Mouse (Mus musculus) right cerebral cortex, postnatal 14 days (tissue): ENCODE data around the gene Ndufa4l2.
A peak's percentile ranks its signal among the peaks of the same experiment; 100 is the strongest.

Experiments
- DNase-seq: peaks from one replicate; pipeline ENCODE4 v3.0.0; 2022

The Ndufa4l2 gene

DNA sequence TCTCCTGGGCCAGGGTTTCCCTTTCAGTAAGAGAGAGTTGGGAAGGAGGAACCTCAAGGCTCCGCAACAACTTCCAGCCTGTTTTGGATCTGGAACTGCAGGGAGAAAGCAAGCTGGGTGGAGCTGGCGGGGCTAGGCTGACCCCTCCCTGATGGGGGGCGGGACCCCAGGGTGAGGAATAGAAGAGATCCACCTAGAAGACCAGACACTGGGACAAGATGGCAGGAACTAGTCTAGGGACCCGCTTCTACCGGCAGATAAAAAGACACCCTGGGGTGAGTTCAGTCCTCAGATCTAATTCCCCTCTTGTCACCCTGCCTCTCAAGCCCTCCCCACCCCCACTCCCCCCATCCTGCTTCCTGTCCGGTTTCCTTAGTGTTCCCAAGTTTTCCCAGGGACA lies at the start of gene Ndufa4l2:
Gene Ndufa4l2, plus strand, starts transcription at position 204 of the 400 bp plus-strand sequence.
- no peak for DNase-seq

DNA sequence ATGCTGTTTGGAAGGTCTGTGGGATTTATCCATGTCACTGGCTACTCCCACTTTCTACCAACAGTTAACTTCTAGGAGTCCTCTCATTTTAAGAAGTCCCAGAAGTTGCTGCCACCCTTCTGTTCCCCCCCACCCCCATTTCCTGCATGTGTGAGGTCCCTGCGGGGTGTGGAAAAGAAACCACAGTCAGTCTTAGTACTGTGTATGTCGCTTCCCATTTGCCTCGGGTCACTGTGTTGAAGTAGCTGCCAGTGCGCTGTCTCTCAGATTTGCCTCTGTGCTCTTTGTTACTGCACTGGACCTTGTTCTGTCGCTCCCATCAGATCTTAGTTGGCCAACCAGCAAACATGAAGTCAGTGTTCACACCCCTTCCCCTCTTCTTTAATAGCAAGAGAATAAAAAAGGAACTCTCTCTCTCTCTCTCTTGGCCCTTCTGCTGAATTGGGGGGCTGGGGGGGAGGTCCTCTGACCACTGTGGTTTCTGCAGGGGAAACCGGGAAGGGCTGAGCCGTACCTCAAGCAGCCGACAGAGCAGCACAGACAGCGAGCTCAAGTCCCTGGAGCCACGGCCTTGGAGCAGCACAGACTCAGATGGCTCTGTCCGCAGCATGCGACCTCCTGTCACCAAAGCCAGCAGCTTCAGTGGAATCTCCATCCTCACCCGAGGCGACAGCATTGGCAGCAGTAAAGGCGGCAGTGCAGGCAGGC lies 43.3 kb upstream of the Ndufa4l2 start:
- no peak for DNase-seq

DNA sequence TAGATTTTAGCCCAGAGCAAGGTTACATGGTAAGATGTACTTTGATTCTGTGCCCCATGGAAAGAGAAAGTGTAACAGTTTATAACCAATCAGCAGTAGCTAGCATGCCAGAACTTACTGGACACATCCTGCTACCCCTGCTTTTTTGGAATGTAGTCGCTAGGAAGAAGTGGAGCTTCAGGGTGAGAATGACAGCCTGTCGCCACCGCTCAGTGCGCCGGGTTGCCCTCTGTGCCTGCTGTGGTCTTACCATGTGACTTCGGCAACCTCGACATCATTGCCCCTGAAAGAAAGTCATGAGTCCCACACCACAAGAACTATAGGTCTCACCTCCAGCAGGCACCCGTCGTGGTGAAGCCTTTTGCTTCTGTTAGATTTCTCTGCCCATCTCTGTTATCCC lies 42.0 kb upstream of the Ndufa4l2 start:
- DNase-seq: no peak

DNA sequence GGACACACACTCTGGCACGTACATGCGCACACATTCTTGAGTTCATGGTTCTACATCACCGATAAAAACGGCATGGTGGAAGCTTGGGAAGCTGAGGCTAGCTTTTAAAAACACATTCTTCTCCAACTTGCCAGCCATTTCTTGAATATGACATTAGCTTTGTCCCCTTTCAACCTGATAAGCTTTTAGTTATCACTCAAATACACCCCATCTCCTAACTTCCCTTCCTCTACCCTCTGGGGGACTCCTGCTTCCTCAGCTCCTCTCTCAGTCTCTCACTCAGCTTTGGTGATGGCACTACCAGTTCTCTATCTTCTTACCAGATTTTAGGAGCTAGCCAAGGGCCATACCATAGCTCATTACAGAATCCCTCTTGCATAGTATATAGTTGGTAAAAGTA lies 39.6 kb upstream of the Ndufa4l2 start:
- no peak for DNase-seq

DNA sequence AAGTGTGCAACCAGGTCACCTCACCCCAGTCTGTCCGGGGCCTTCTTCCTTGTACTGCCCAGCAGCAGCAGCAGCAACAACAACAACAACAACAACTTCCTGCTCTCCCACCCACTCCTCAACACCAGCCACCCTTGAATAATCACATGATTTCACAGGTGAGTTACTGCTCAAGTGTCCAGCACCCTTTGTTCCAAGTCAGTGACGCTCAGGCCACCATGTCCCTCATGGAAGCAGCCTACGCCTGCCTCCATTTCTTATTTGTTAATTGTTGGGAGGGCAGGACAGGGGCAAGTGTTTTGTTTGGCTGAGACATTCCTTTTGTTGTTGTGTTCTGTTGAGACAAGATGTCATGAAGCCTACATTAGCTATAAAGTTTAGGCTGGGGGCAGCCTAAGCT lies 38.2 kb upstream of the Ndufa4l2 start:
- no peak for DNase-seq

DNA sequence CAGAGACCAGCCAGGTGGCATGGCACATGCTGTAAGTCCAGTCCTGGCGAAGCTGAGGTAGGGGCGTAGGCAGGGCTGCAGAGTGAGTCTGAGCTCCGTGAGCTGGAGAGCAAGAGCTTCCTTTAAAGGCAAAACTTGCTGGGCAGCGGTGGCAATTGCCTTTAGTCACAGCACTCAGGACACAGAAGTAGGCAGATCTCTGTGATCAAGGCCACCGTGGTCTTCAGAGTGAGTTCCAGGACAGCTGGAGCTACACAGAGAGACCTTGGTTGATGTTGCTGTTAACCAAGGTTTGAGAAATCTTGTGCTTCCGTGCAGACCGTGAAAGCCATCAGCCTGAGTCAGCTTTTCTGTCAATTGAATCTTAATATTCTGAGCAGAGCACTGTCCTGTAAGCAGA lies 37.5 kb upstream of the Ndufa4l2 start:
- no peak for DNase-seq

DNA sequence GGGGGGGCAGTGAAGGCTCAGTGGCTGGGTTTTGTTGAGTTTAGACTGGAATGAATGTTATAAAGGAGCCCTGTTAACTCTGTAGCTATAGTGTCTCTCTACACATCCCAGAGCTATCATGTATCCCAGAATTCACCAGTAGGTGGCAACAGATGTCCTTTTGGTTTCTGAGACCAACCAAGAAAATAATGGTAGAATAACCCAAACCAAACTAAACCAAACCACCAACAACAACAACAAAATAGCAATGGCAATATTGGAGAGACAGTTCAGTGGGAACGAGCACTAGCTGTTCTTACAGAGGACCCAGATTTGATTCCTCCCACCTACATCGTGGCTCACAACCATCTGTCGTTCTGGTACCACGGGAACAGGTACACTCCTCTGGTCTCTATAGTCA lies 35.6 kb upstream of the Ndufa4l2 start:
- DNase-seq: no peak

DNA sequence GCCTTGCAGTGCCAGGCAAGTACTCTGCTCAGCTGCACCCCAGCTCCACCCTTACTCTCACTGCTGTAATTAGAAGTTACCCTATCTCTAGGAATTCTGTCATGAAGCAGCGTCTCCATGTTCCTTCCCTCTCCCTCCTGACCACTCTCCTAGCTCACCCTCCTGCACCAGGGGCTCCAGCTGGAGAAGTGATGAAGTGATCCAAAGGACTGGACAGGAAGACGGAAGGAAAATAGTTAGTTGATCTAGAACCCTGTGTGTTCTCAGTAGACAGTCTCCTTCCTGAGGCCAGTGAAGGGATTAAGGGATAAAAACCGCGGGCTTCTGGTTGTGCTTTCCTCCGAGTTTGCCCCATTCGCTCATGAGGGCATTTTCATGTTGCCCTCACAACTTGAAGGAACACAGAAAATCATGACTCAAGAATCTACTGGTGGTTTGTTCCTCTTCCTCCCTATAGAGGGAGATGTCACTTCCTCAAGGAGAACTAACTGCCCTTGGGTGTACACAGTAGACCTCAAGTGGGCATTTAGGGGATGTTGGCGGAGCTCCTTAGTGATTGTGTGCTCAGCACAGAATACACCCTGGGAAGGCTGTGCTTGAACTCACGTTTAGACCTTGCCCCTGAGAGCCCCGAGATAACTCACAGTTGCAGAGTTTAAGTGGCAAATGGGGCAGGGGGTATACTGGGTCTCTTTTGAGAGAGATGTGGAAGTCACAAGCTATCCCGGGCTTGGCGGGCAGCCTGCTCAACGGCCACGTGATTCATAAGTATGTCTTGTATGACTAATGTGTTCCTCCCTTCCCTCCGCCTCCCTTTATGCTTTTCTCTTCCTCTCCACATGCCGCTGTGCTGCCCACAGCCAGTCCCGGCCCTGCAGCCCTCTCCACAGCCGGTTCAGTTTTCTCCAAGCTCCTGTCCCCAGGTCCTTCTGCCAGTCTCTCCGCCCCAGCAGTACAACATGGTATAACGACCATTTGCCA lies 33.6 kb upstream of the Ndufa4l2 start:
- DNase-seq: peak; percentile 44

DNA sequence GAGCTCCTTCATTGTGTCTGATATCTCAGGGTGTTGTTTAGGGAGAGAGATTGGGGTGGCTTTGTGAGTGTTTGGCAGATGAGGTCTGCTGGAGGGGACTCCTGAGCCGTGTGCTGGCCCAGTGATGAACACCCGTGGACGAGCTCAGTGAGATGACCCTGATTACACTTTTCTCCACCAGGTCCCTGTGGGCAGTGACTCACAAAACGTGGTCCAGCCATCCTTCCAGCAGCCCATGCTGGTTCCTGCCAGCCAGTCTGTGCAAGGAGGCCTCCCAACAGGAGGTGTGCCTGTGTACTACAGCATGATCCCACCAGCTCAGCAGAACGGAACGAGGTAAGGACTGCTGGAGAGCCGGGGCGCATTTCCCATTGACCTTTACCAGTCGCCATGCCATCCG lies 29.5 kb upstream of the Ndufa4l2 start:
- DNase-seq: no peak

DNA sequence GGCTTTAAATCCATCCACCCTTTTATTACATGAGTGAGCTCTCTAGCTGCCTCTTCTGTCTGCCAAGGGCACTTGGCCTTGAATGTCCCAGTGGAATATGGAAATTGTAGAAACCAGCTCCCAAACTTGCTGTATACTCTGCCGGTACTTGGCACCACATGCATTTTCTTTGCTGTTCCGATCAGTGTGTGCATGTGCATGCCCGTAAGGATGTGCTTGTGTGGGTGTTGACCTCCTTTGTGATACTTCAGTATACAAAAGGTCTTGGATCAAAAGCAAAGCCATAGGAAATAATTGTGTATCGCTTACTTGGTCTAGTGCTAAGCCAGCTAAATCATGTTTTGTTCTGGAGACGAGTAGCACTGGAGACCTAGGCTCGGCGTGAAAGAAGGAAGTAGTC lies 25.9 kb upstream of the Ndufa4l2 start:
- no peak for DNase-seq

DNA sequence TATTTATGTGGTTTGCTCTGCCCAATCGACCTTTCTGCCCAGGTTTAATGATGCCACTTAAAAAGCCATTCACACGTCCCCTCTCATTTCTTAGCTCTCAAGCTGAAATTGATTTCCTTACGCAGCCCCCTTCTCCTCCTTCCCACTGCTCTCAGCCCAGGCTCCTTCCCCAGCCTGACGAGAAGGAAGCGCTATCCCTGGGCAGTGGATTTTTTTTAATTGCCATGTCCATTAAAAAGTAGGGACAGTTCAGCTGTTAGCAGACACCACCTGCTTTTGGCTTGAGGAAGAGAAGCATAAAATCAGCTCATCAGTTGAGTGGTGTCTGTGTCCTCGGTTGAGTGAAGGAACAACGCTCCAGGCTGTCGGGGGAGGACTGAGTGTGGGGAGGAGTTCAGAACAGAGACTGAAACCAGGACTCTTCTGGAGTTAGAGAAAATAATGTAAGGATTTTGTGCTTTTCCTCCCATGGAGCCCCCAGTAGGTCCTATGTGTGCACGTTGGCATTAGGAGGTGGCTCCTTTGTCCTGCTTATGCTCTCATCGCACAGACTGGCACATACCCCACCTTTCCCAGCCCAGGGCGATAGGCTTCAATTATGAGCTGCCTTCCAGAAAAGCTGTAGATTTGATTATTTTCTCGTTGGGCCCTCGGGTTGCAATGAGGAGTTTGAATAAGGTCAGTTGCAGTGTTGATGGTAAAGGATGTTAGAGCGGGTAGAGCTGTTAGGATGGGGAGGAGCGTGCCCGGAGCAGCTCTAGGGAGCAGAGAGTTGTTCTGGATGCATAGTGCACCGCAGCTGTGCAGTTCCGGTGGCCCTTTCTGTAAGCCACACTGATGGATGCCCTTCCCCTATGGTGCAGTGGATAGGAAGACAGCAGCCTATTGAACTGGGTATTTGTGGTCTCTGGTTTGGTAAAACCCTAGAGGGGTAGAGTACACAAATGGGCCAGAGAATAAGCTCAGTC lies 24.3 kb upstream of the Ndufa4l2 start:
- DNase-seq: no peak

DNA sequence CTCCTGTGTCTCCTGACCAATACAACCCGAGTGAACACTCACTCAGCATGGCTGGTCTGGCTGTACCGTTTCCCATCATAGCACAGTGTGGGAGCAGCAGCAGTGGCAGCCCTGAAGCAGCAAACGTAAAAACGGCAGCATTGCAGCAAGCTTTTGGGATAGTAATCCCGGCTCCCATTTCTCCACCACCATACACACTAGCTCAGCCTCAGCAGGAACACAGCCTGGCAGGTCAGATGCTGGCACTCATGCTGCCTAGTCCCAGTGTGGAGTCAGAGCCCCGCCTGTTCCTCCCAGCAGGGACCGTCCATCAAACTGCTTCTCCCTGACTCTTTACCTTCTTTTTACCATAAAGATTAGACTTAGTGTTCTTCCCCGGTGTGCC lies 23.6 kb upstream of the Ndufa4l2 start:
- DNase-seq: no peak

DNA sequence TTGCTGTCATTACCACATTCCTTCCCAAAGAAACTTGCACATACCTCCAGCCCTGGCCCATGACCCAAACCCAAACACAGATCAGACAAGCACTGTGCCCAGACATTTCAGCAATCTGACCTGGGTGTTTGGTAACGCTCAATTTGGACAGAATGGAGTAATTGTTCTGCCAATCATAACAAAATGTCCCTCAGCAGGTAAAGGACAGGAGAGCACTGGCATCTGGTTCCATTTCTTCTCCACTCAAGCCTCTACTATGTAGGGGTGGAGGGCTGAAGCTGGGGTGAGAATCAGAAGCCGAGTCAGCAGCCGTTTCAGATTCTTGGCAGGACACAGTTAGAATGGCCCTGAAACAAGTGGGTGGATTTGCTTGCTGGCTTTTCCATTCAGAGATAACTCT lies 22.6 kb upstream of the Ndufa4l2 start:
- no peak for DNase-seq

DNA sequence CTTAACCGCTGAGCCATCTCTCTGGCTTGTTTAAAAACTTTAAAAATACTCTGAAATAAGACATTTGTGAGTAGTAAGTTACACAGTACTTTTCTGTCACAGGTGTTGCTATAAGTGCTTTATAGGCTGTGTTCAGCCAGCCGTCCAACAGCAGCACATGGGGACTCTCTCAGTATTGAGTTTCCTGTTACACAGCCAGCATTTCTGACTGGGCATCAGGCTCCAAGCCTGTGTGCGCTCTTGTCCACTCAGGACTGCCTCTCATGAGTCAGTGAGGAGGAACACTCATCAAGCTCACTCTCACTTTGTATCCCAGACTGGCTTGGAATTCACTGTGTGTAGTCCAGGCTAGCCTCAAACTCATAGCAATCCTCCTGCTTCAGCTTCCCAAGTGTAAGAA lies 18.6 kb upstream of the Ndufa4l2 start:
- no peak for DNase-seq

DNA sequence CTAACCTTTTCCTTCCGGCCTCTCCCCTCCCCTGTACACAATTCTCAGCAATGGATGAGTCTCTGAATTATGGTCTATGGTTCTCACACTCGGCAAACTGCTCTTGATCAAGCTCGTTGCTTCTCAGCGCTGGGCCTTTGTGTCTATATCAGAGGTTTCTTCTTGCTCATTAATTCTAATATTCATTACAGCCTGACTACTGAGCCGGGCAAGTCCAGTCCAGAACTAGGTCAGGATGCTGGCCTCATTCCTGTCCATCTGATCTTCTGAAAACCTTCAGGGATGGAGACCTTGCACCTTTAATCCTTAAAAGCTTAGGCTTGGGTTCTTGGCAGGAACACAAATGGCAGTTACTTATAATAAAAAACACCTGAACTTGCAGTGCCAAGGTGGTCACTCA lies 15.3 kb upstream of the Ndufa4l2 start:
- DNase-seq: no peak

DNA sequence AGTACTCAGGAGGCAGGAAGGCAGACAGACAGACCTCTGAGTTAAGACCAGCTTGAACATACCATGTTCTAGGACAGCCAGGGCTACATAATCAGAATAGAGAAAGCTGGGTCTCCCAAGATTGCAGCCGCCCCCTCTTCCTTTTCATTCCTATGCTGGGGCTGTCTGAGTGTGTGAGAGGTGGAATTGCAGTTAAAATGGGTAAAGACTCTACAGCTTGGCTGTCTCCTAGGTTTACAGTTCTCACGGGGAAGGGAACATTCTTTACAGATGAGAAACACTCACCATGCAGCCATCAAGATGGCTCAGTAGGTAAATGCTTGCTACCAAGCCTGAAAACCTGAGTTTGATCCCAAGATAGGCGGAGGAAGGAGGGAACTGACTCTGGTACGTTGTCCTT lies 14.7 kb upstream of the Ndufa4l2 start:
- no peak for DNase-seq

DNA sequence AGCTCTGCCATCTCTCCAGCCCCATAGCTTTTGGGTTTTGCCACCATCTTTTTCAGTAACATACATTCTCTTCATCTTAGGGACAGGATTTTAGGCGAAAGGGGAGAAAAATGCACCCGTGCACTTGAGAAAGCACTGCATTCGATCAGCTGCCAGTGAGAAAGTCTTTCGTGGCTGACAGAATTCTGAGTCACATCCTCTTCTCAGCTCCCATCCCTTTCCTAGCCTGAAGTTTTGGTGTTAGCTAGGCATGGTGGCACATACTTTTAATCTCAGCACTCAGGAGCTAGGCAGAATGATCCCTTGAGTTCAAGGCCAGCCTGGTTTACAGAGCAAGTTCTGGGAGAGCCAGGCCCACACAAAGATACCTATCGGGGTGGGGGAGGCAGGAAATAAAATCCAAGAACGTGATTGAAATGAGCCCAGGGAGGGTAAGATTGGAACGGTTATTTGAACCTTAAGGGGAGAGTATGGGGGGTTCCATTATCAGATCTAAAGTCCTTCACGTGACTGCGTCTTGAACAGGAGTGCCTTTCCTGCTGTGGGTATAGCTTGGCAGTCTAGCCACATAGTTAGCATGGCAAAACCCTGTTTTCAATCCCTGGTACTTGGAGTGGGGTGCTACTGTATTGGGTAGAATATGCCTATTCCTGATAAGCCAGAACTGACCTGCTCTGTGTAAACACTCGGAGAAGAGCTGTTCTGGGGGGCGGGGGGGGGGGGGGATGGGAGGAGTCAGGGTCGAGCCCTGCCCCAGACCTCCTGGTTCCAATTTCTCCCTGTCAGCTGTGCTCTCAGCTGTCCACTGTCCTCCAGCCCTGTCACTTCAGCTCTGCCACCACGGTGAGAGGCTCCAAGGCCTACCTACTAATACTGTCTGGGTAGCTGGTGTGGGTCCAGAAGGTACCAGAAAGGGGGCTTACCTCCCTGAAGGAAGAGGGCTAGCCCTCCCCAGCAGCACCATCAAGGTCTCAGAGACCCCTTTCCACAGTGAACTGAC lies 13.6 kb upstream of the Ndufa4l2 start, which contains the start of gene Stac3:
Gene Stac3, plus strand, starts transcription at position 793 of the 1,000 bp plus-strand sequence.
- DNase-seq: no peak

DNA sequence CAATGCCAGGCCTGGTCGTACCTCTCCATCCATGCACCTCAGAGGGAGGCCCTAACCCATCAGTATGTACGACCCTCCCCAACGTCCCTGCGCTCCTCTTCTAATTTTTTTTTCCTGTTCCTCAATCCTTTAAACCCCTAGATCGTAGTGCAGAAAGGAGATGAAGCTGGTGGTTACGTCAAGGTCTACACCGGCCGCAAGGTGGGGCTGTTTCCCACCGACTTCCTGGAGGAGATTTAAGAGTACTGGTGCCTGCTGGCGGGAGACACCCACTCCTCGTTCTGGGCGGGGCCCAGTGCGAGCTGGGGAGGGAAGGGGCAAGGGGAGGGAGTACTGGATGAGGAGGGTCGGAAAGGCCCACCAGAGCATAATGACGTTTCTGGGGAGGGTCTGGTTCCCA lies 6.5 kb upstream of the Ndufa4l2 start:
- peak; percentile 87 for DNase-seq

DNA sequence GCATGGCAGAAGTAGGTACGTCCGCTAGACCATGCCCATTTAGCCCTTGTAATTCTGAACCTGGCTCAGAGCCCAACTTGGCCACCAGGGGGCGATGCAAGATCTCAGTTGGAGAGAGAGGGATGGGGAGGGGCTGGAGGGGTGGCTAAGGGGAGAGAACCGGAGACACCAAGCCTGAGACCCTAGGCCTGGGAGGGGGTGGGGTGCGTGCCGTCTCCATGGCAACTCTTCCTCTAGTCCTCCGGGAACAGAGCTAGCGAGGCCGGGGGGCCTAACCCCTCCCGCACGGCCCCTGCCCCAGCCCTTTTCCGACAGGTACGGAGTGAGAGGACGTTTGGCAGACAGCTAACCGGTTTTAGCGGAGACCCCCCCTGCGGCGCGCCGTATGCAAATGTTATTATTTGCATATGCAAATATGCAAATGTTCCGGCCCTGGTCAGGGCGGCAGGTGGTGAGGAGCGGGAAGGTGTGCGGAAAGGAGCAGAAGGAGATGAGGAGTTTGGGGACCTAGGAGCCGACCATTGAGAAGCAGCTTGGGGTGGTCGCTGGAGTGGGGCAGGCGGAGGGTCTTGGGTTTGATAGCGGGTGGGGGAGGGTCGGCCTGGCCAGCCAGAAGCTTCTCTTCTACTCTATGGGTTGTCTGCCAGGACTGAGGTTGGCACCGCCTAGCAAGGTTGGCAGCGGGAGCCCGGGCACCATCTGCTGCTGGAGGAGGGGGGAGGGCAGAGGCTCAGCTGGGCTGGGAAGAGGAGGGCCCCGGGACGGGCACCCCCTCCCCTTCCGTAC lies 5.5 kb upstream of the Ndufa4l2 start:
- DNase-seq: peak; percentile 88

DNA sequence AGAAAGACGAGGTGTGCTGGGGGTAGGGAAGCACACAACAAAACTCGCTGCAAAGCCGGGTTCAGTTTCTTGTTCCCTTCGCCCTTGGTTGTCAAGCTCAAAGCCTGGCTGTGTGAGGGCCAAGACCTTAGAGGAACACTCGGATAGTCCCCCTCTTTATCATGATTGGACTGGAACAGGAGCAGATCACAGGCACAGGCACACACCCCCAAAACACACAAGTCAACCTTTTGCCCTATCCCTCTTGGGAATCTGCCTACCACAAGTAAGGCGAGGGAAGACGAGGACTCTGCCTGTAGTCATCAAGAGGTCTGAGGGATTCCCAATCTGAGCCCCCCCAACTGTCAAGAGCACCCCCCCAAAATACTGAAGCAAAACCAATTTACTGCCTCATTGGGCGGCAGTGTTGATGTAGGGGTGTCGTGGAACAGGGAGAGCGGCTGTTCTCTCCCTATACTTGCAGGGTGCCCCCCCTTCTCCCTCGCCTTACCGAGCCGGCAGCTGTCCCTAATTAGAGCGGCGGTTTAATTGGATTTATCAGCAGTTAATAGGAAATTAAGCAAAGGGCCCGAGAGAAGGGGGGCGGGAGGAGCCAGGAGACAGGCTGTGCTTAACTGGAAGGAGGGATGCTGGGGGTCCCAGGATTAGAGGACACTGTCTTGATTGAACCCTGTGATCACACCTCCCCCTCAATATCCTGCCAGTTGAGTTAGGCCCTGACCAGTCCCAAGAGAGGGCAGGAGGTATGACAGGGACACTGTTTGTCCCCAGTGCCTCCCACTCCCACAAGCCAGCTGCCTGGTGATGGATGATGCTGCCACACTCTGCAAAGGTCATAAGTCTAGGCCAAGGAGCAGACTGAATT lies 4.7 kb upstream of the Ndufa4l2 start:
- no peak for DNase-seq
